Mouse (Mus musculus): ENCODE measurements at regions not wholly inside any gene's neighbourhood (a gene's known extent, or its start where the extent isn't known, plus 50 kb on each side); places are given as distances from the start of the nearest gene placed in this dataset.
A peak's percentile ranks its signal among the peaks of the same experiment; 100 is the strongest.

GRCm38 (mm10) chr2:173376926-173377325 lies 100.6 kb upstream of the Pmepa1 start:
- peak; percentile 89 for DNase-seq

- DNase-seq, result peak; percentile 97
Measured at GRCm38 (mm10) chr2:173377497-173378257, 101.3 kb upstream of the Pmepa1 start.

GRCm38 (mm10) chr2:173379736-173380135 lies 103.4 kb upstream of the Pmepa1 start:
- no peak for DNase-seq

GRCm38 (mm10) chr2:173380341-173380761 lies 104.0 kb upstream of the Pmepa1 start:
- DNase-seq, result peak; percentile 91

GRCm38 (mm10) chr2:173382176-173382813 lies 106.0 kb upstream of the Pmepa1 start:
- peak; percentile 79 for DNase-seq

- DNase-seq, result no peak
Measured at GRCm38 (mm10) chr2:173384935-173385586, 108.7 kb upstream of the Pmepa1 start.

GRCm38 (mm10) chr2:173385722-173386141 lies 109.4 kb upstream of the Pmepa1 start:
- no peak for DNase-seq

GRCm38 (mm10) chr2:173388140-173388539 lies 111.8 kb upstream of the Pmepa1 start:
- no peak for DNase-seq

- no peak for DNase-seq
Measured at GRCm38 (mm10) chr2:173392557-173393323, 116.4 kb upstream of the Pmepa1 start.

- DNase-seq, result no peak
Measured at GRCm38 (mm10) chr2:173393324-173393592, 116.9 kb upstream of the Pmepa1 start.

- no peak for DNase-seq
Measured at GRCm38 (mm10) chr2:173395526-173395925, 119.2 kb upstream of the Pmepa1 start.

GRCm38 (mm10) chr2:173397846-173398331 lies 121.6 kb upstream of the Pmepa1 start:
- DNase-seq, result no peak

GRCm38 (mm10) chr2:173405629-173406028 lies 116.8 kb upstream of the 1700021F07Rik start:
- DNase-seq, result peak; percentile 80

- peak; percentile 83 for DNase-seq
Measured at GRCm38 (mm10) chr2:173406344-173407094, 115.9 kb upstream of the 1700021F07Rik start.

- no peak for DNase-seq
Measured at GRCm38 (mm10) chr2:173407133-173407532, 115.3 kb upstream of the 1700021F07Rik start.

- no peak for DNase-seq
Measured at GRCm38 (mm10) chr2:173408681-173409081, 113.7 kb upstream of the 1700021F07Rik start.

GRCm38 (mm10) chr2:173409433-173409832 lies 113.0 kb upstream of the 1700021F07Rik start:
- peak; percentile 87 for DNase-seq

- DNase-seq, result peak; percentile 94
Measured at GRCm38 (mm10) chr2:173413906-173414656, 108.3 kb upstream of the 1700021F07Rik start.

GRCm38 (mm10) chr2:173415429-173415828 lies 107.0 kb upstream of the 1700021F07Rik start:
- no peak for DNase-seq

GRCm38 (mm10) chr2:173416921-173417320 lies 105.5 kb upstream of the 1700021F07Rik start:
- DNase-seq, result no peak

- no peak for DNase-seq
Measured at GRCm38 (mm10) chr2:173418951-173419350, 103.4 kb upstream of the 1700021F07Rik start.

All from heart, adult 11 months (tissue).